Mouse (Mus musculus): Measurements from ENCODE around the gene Ccnc.

Ccnc gene

DNA sequence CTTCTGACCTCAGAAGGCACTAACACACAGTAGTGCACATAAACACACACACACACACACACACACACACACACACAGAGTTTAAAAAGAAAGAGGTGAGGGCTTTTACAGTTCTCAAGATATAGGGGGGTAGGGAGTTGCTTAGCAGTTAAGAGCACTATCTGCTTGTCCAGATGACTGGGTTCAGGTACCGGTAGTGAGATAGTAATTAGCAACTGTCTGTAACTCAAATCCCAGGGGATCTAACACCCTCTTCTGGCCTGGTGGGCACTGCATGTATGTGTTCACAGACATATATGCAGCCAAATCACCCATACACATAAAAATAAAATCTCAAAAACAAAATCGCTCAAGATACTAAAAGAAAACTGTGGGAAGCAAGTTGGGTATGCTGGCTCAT is 74.1 kb downstream of the Ccnc start:
- DNase-seq (ENCODE audit: low read depth, low spot score) = no peak

DNA sequence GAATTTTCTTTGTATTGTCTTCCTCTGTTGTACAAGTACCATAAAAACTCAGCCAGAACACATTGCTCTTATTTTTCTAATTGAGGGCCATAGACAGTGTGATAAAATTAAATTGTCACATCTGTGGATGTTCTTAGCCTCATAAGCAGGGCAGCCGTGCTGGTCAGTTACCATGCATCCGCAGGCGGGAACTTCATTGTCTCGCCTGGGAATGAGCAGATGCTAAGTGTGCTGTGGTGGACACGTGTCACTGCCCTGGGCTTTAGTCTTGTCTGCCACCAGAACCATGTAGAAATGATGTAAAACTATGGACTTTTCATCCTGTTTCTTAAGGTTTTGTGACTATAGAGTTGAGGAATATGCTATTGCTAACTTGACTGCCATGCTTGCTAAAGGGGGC is 79.7 kb downstream of the Ccnc start:
- no peak for DNase-seq (ENCODE audit: low read depth, low spot score)

Measured in ZHBTc4 (cell line).